Mouse (Mus musculus) heart, embryonic 16.5 days (tissue): ENCODE data around the gene Ddx56. TPM values are rescaled to one million over a fixed set of nuclear protein-coding genes. Genes with fewer than 3 reads are reported as not detected.

ENCODE experiments used
- ATAC-seq: fragments of 200-750 bp; cut with Nextera tagmentation; replicated peaks from 2 replicates; pipeline ENCODE4 v1.8.0; 2017; ENCODE audit warnings: moderate number of reproducible peaks; ENCODE audit not compliant: insufficient read depth, low FRiP score; ENCODE audit errors: extremely low read depth
- H3K27ac ChIP-seq: fragments of 300-500 bp; sonication (generic); 2 replicates; pipeline ENCODE4 v1.5.1; 2014; ENCODE audit warnings: mild to moderate bottlenecking, low read length, control low read depth, moderate library complexity
- H3K27me3 ChIP-seq: fragments of 300-500 bp; sonication (generic); 2 replicates; pipeline ENCODE4 v1.6.1; 2014; ENCODE audit warnings: low read length, mixed read lengths; ENCODE audit not compliant: control insufficient read depth, insufficient read depth
- H3K36me3 ChIP-seq: fragments of 300-500 bp; sonication (generic); 2 replicates; pipeline ENCODE4 v1.6.1; 2014; ENCODE audit not compliant: control insufficient read depth, insufficient read depth
- H3K4me1 ChIP-seq: fragments of 300-500 bp; sonication (generic); 2 replicates; pipeline ENCODE4 v1.6.1; 2014; ENCODE audit warnings: low read length, mixed read lengths; ENCODE audit not compliant: control insufficient read depth, insufficient read depth
- H3K4me2 ChIP-seq: fragments of 300-500 bp; sonication (generic); 2 replicates; pipeline ENCODE4 v1.6.1; 2014; ENCODE audit warnings: low read depth, mild to moderate bottlenecking, control low read depth, low read length
- H3K4me3 ChIP-seq: fragments of 300-500 bp; sonication (generic); 2 replicates; pipeline ENCODE4 v1.5.1; 2014; ENCODE audit warnings: mild to moderate bottlenecking, control low read depth, low read length
- H3K9ac ChIP-seq: fragments of 300-500 bp; sonication (generic); 2 replicates; pipeline ENCODE4 v1.6.1; 2014; ENCODE audit warnings: low read length, control low read depth
- H3K9me3 ChIP-seq: fragments of 300-500 bp; sonication (generic); replicated peaks from 2 replicates; pipeline ENCODE4 v1.6.1; 2016; ENCODE audit warnings: low read length; ENCODE audit not compliant: control insufficient read depth
- WGBS: fragments of 180-500 bp; shearing (Covaris S2); extraction: QIAGEN DNeasy Blood & Tissue Kit; methylation state at CpG from one replicate; pipeline ENCODE4 v1.1.7; 2014; 5-methylcytosine and 5-hydroxymethylcytosine counted together
- polyA plus RNA-seq: library from polyadenylated mRNA; unstranded; fragments of >200 nt; fragmentation: Nextera tagmentation; extraction: Ambion mirVana; gene quantifications from 2 replicates; pipeline ENCODE4 v1.2.1, GENCODE M21; 2015

Ddx56 gene
- 54.1 and 57.9 TPM in 2 replicates for polyA plus RNA-seq

GRCm38 (mm10) chr11:6267320-6268254 is at the start of gene Ddx56:
Ddx56 (minus strand) TSS chr11:6267772.
- Histone ChIP-seq H3K27me3 (no peaks in the 10 kb centered on the region), H3K27ac (peak within 1 kb of the TSS; percentile 95), H3K9ac (peak within 1 kb of the TSS; percentile 89), H3K4me1 (peaks cover 7% of the 10 kb centered on the region), H3K4me3 (peak within 1 kb of the TSS; percentile 87), H3K36me3 (peaks cover 45% of the 10 kb centered on the region), H3K9me3 (no peaks in the 10 kb centered on the region), H3K4me2 (peak within 1 kb of the TSS; percentile 78)
- ATAC-seq, result peak; percentile 96
- 2% methylated on average over 50 of the region's 50 CpGs for WGBS

DNA sequence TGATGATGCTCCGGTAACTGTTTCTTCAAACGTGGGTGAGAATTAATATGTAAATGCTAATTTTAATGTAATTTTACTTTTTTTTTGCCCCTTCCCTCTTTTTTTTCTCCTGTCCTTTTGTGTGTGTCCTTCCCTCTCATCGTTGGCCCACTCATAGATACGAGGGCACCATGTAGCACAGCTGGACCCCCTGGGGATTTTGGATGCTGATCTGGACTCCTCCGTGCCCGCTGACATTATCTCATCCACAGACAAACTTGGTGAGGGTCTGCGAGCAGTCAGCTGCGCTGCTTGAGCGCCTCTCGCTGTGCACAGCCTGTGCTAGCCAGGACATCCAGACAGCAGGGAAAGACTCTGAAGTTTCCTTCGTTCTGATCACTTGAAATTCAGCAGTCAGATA is 49.2 kb upstream of the Ddx56 start:
- no peak overlapping the region for H3K27ac ChIP-seq
- H3K9me3 ChIP-seq, result no peaks in the 10 kb centered on the region
- peaks cover 50% of the 10 kb centered on the region for H3K36me3 ChIP-seq
- no peak for ATAC-seq
- 89% methylated on average over 11 of the region's 11 CpGs for WGBS
- H3K4me1 ChIP-seq, result no peaks in the 10 kb centered on the region
- no peak overlapping the region for H3K4me3 ChIP-seq
- no peaks in the 10 kb centered on the region for H3K27me3 ChIP-seq
- no peak overlapping the region for H3K9ac ChIP-seq
- no peak overlapping the region for H3K4me2 ChIP-seq

DNA sequence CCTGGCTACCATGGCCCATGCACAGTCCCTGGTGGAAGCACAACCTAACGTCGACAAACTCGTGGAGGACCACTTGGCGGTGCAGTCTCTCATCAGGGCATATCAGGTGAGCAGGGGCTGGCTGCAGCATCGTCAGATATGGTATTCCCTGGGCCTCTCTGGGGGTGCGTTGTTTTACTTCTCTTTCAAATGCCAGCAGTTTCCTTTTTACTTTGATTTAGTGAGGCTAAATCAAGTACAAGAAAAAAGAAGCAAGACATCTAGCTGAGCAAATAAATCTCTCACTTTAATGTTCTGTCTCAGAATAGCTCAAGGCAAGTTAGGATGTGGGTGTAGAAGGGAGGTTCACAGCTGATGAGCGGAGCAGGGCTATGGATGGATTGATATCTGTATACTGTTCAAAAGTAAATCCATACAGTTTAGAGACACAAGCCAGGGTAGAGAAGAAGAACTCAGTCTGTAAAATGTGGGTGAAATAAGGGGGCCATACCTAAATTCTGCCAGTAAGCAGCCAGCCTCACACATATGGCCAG is 46.4 kb upstream of the Ddx56 start:
- peaks cover 55% of the 10 kb centered on the region for H3K36me3 ChIP-seq
- H3K4me3 ChIP-seq, result no peak overlapping the region
- H3K4me2 ChIP-seq, result no peak overlapping the region
- H3K4me1 ChIP-seq, result no peaks in the 10 kb centered on the region
- no peak overlapping the region for H3K27ac ChIP-seq
- WGBS, result 78% methylated on average over 7 of the region's 7 CpGs
- H3K9ac ChIP-seq, result no peak overlapping the region
- no peaks in the 10 kb centered on the region for H3K27me3 ChIP-seq
- H3K9me3 ChIP-seq, result no peaks in the 10 kb centered on the region
- ATAC-seq, result no peak

- H3K36me3 ChIP-seq, result peaks cover 18% of the 10 kb centered on the region
- no peak for ATAC-seq
- H3K4me2 ChIP-seq, result no peak overlapping the region
- H3K4me1 ChIP-seq, result peaks cover 7% of the 10 kb centered on the region; the same call in 1 of the 2 replicates
- WGBS, result 84% methylated on average over 4 of the region's 4 CpGs
- no peaks in the 10 kb centered on the region for H3K9me3 ChIP-seq
- H3K27ac ChIP-seq, result no peak overlapping the region
- no peak overlapping the region for H3K4me3 ChIP-seq
- H3K27me3 ChIP-seq, result no peaks in the 10 kb centered on the region
- H3K9ac ChIP-seq, result no peak overlapping the region
Observed at GRCm38 (mm10) chr11:6308181-6308580, 40.6 kb upstream of the Ddx56 start.

DNA sequence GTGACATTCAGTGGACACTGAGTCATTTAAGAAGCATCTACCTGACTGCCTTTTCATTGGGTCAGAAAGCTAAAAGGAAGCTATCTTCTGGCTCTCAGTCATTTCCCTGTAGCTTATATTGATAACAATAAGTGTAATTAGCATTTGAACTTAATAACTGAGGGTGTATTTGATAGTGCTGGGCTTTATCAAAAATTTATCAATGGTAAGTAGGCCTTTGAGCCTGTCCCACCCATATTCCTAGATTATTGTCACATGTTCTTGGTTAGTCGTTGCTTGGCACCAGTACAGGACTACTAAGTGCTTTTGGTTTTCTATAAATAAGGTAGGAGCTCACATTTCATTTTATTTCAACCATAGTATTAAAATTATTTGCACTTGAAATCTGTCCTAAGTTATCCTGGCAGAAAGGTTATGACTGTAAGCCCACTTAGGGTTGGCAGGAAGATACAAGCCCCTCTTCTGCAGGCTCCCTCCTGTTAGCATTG is 38.4 kb upstream of the Ddx56 start:
- 40% methylated on average over 1 of the region's 1 CpGs for WGBS
- Histone ChIP-seq H3K9ac (no peak overlapping the region), H3K27ac (no peak overlapping the region), H3K9me3 (no peaks in the 10 kb centered on the region), H3K4me1 (peaks cover 7% of the 10 kb centered on the region; the same call in 1 of the 2 replicates), H3K4me3 (no peak overlapping the region), H3K36me3 (peaks cover 16% of the 10 kb centered on the region), H3K27me3 (no peaks in the 10 kb centered on the region), H3K4me2 (no peak overlapping the region)
- no peak for ATAC-seq

DNA sequence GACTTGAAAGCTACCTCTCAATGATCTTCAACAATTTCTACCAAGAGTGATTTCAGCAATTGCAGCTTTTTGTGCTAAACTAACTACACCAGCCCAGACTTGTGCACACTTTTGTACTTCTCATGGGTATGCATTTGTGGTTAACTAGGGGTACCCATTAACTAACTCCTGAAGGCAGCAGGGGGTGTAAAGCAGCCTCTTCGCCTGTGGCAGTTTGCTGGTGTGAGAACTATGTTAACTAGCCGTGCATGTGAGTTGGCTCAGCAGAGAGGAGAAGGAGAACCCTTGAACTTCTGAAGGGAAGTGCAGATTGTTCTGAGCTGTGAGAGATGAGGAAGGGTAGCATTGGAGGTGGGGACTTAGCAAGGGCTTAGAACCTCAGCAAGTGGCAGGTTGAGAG is 35.2 kb upstream of the Ddx56 start:
- no peak for ATAC-seq
- WGBS, result 85% methylated on average over 2 of the region's 2 CpGs
- Histone ChIP-seq H3K36me3 (peaks cover 22% of the 10 kb centered on the region), H3K9me3 (no peaks in the 10 kb centered on the region), H3K27me3 (no peaks in the 10 kb centered on the region), H3K4me3 (no peak overlapping the region), H3K27ac (no peak overlapping the region), H3K4me2 (no peak overlapping the region), H3K4me1 (peaks cover 7% of the 10 kb centered on the region; the same call in 1 of the 2 replicates), H3K9ac (no peak overlapping the region)

GRCm38 (mm10) chr11:6299435-6299834 is 31.9 kb upstream of the Ddx56 start:
- no peaks in the 10 kb centered on the region for H3K9me3 ChIP-seq
- H3K36me3 ChIP-seq, result peaks cover 28% of the 10 kb centered on the region
- H3K9ac ChIP-seq, result no peak overlapping the region
- H3K27me3 ChIP-seq, result no peaks in the 10 kb centered on the region
- ATAC-seq, result no peak
- H3K27ac ChIP-seq, result no peak overlapping the region
- H3K4me3 ChIP-seq, result no peak overlapping the region
- 80% methylated on average over 2 of the region's 2 CpGs for WGBS
- H3K4me2 ChIP-seq, result no peak overlapping the region
- H3K4me1 ChIP-seq, result 0 out of 2 replicates have a peak, but pooled peaks cover 2% of the 10 kb centered on the region

GRCm38 (mm10) chr11:6296077-6296476 is 28.5 kb upstream of the Ddx56 start:
- H3K4me3 ChIP-seq, result no peak overlapping the region
- H3K27me3 ChIP-seq, result no peaks in the 10 kb centered on the region
- no peak overlapping the region for H3K27ac ChIP-seq
- H3K4me1 ChIP-seq, result peaks cover 8% of the 10 kb centered on the region
- no peak overlapping the region for H3K4me2 ChIP-seq
- no peak overlapping the region for H3K9ac ChIP-seq
- H3K9me3 ChIP-seq, result no peaks in the 10 kb centered on the region
- no peak for ATAC-seq
- H3K36me3 ChIP-seq, result peaks cover 24% of the 10 kb centered on the region

DNA sequence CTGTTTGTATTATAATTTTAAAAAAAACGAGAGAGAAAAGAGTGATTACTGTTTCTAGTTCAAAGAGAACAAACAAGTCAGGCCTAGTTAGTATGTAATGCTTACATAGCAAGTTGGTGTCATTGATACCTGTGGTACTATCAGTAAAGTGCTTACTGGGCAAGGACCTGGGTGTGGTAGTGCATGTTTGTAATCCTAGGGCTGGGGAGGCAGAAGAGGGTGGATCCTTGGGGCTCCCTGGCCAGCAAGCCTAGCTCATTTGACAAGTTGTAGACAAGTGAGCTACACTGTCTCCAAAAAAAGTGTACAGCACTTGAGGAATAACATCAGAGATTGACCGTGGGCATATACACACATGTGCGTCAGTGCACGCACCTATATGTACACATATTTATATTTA is 27.1 kb upstream of the Ddx56 start:
- no peaks in the 10 kb centered on the region for H3K9me3 ChIP-seq
- no peak overlapping the region for H3K27ac ChIP-seq
- no peak overlapping the region for H3K4me2 ChIP-seq
- peaks cover 22% of the 10 kb centered on the region for H3K36me3 ChIP-seq
- no peak for ATAC-seq
- H3K27me3 ChIP-seq, result no peaks in the 10 kb centered on the region
- H3K4me3 ChIP-seq, result no peak overlapping the region
- 91% methylated on average over 4 of the region's 4 CpGs for WGBS
- peaks cover 8% of the 10 kb centered on the region for H3K4me1 ChIP-seq
- no peak overlapping the region for H3K9ac ChIP-seq
